Mouse (Mus musculus): Measurements from ENCODE around the gene Lhfp. TPM values are rescaled to one million over a fixed set of nuclear protein-coding genes. Genes with fewer than 3 reads are reported as not detected.
A peak's percentile ranks its signal among the peaks of the same experiment; 100 is the strongest.

Gene Lhfp
- polyA plus RNA-seq, 1 experiment from 2014 or later: 92.7 TPM

- Histone ChIP-seq H3K4me2 (peak within 1 kb of the TSS; percentile 68), H3K4me3 (peak within 1 kb of the TSS; percentile 77), H3K27me3 (0 out of 2 replicates have a peak, but pooled peaks cover 6% of the 10 kb centered on the region), H3K27ac (peak within 1 kb of the TSS; percentile 93), H3K9me3 (replicated peaks) (no peaks in the 10 kb centered on the region), H3K9ac (peak within 1 kb of the TSS; percentile 60), H3K36me3 (peaks cover 21% of the 10 kb centered on the region), H3K4me1 (replicated peaks) (peaks cover 7% of the 10 kb centered on the region)
- ATAC-seq (replicated peaks; ENCODE audit: insufficient number of reproducible peaks, insufficient read depth, low FRiP score, low read depth): peak; percentile 91
- WGBS: 4% methylated on average over 53 of the region's 53 CpGs
These were observed 24.6 kb upstream of the Lhfp start, which contains the start of gene Cog6 for GRCm38 (mm10) chr3:53016436-53017340. Gene Cog6, minus strand, starts transcription at chr3:53017237.

GRCm38 (mm10) chr3:53027333-53027732 lies 14.0 kb upstream of the Lhfp start:
- WGBS: 47% methylated on average over 4 of the region's 4 CpGs
- Histone ChIP-seq H3K4me3 (no peak overlapping the region), H3K27me3 (no peaks in the 10 kb centered on the region), H3K36me3 (no peaks in the 10 kb centered on the region), H3K4me1 (replicated peaks) (peaks cover 1% of the 10 kb centered on the region), H3K4me2 (no peak overlapping the region), H3K27ac (no peak overlapping the region), H3K9ac (no peak overlapping the region), H3K9me3 (replicated peaks) (no peaks in the 10 kb centered on the region)
- ATAC-seq (replicated peaks; ENCODE audit: insufficient number of reproducible peaks, insufficient read depth, low FRiP score, low read depth): no peak

- Histone ChIP-seq H3K4me3 (no peak overlapping the region), H3K36me3 (no peaks in the 10 kb centered on the region), H3K9me3 (replicated peaks) (no peaks in the 10 kb centered on the region), H3K4me1 (replicated peaks) (peaks cover 6% of the 10 kb centered on the region), H3K4me2 (no peak overlapping the region), H3K27me3 (no peaks in the 10 kb centered on the region), H3K27ac (no peak overlapping the region), H3K9ac (no peak overlapping the region)
- 20% methylated on average over 7 of the region's 7 CpGs for WGBS
- no peak for ATAC-seq (replicated peaks; ENCODE audit: insufficient number of reproducible peaks, insufficient read depth, low FRiP score, low read depth)
These were observed 12.3 kb upstream of the Lhfp start for GRCm38 (mm10) chr3:53029046-53029445.

GRCm38 (mm10) chr3:53031586-53031985 lies 9.7 kb upstream of the Lhfp start:
- Histone ChIP-seq H3K4me2 (no peak overlapping the region), H3K4me3 (no peak overlapping the region), H3K36me3 (no peaks in the 10 kb centered on the region), H3K27ac (no peak overlapping the region), H3K9me3 (replicated peaks) (no peaks in the 10 kb centered on the region), H3K9ac (no peak overlapping the region), H3K27me3 (no peaks in the 10 kb centered on the region), H3K4me1 (replicated peaks) (peaks cover 11% of the 10 kb centered on the region)
- ATAC-seq (replicated peaks; ENCODE audit: insufficient number of reproducible peaks, insufficient read depth, low FRiP score, low read depth): no peak
- 47% methylated on average over 6 of the region's 6 CpGs for WGBS

GRCm38 (mm10) chr3:53032432-53032831 lies 8.9 kb upstream of the Lhfp start:
- Histone ChIP-seq H3K27ac (no peak overlapping the region), H3K4me3 (no peak overlapping the region), H3K9me3 (replicated peaks) (no peaks in the 10 kb centered on the region), H3K27me3 (no peaks in the 10 kb centered on the region), H3K36me3 (no peaks in the 10 kb centered on the region), H3K4me2 (no peak overlapping the region), H3K9ac (no peak overlapping the region), H3K4me1 (replicated peaks) (peaks cover 11% of the 10 kb centered on the region)
- 23% methylated on average over 5 of the region's 5 CpGs for WGBS
- no peak for ATAC-seq (replicated peaks; ENCODE audit: insufficient number of reproducible peaks, insufficient read depth, low FRiP score, low read depth)

GRCm38 (mm10) chr3:53033448-53033847 lies 7.9 kb upstream of the Lhfp start:
- Histone ChIP-seq H3K36me3 (no peaks in the 10 kb centered on the region), H3K4me2 (no peak overlapping the region), H3K27ac (no peak overlapping the region), H3K9ac (no peak overlapping the region), H3K4me1 (replicated peaks) (peaks cover 11% of the 10 kb centered on the region), H3K4me3 (no peak overlapping the region), H3K27me3 (no peaks in the 10 kb centered on the region), H3K9me3 (replicated peaks) (no peaks in the 10 kb centered on the region)
- no peak for ATAC-seq (replicated peaks; ENCODE audit: insufficient number of reproducible peaks, insufficient read depth, low FRiP score, low read depth)
- WGBS: 19% methylated on average over 3 of the region's 3 CpGs

- no peak for ATAC-seq (replicated peaks; ENCODE audit: insufficient number of reproducible peaks, insufficient read depth, low FRiP score, low read depth)
- 44% methylated on average over 5 of the region's 5 CpGs for WGBS
- Histone ChIP-seq H3K9ac (no peak overlapping the region), H3K27me3 (no peaks in the 10 kb centered on the region), H3K4me3 (no peak overlapping the region), H3K27ac (no peak overlapping the region), H3K4me2 (no peak overlapping the region), H3K36me3 (no peaks in the 10 kb centered on the region), H3K4me1 (replicated peaks) (peaks cover 22% of the 10 kb centered on the region), H3K9me3 (replicated peaks) (no peaks in the 10 kb centered on the region)
These were observed 5.3 kb upstream of the Lhfp start for GRCm38 (mm10) chr3:53036076-53036475.

GRCm38 (mm10) chr3:53036941-53037340 lies 4.4 kb upstream of the Lhfp start:
- H3K4me2 ChIP-seq: no peak overlapping the region
- no peak overlapping the region for H3K27ac ChIP-seq
- H3K27me3 ChIP-seq: no peaks in the 10 kb centered on the region
- ATAC-seq (replicated peaks; ENCODE audit: insufficient number of reproducible peaks, insufficient read depth, low FRiP score, low read depth): no peak
- H3K4me1 ChIP-seq (replicated peaks): peaks cover 22% of the 10 kb centered on the region
- WGBS: 83% methylated on average over 7 of the region's 7 CpGs
- no peaks in the 10 kb centered on the region for H3K36me3 ChIP-seq
- H3K4me3 ChIP-seq: no peak overlapping the region
- H3K9me3 ChIP-seq (replicated peaks): no peaks in the 10 kb centered on the region
- H3K9ac ChIP-seq: no peak overlapping the region

- H3K9me3 ChIP-seq (replicated peaks): no peaks in the 10 kb centered on the region
- WGBS: 59% methylated on average over 5 of the region's 5 CpGs
- H3K27ac ChIP-seq: no peak overlapping the region
- peaks cover 23% of the 10 kb centered on the region for H3K4me1 ChIP-seq (replicated peaks)
- no peak overlapping the region for H3K4me2 ChIP-seq
- H3K36me3 ChIP-seq: no peaks in the 10 kb centered on the region
- no peak overlapping the region for H3K4me3 ChIP-seq
- H3K9ac ChIP-seq: no peak overlapping the region
- ATAC-seq (replicated peaks; ENCODE audit: insufficient number of reproducible peaks, insufficient read depth, low FRiP score, low read depth): no peak
- H3K27me3 ChIP-seq: no peaks in the 10 kb centered on the region
These were observed 2.4 kb upstream of the Lhfp start for GRCm38 (mm10) chr3:53038913-53039312.

GRCm38 (mm10) chr3:53039746-53040145 lies 1.6 kb upstream of the Lhfp start:
- 67% methylated on average over 8 of the region's 8 CpGs for WGBS
- no peak overlapping the region for H3K4me3 ChIP-seq
- no peaks in the 10 kb centered on the region for H3K27me3 ChIP-seq
- peak overlapping the region; percentile 92; the same call in 1 of the 2 replicates for H3K27ac ChIP-seq
- H3K4me1 ChIP-seq (replicated peaks): peaks cover 29% of the 10 kb centered on the region
- H3K4me2 ChIP-seq: no peak overlapping the region
- H3K36me3 ChIP-seq: no peaks in the 10 kb centered on the region
- ATAC-seq (replicated peaks; ENCODE audit: insufficient number of reproducible peaks, insufficient read depth, low FRiP score, low read depth): no peak
- H3K9ac ChIP-seq: no peak overlapping the region
- H3K9me3 ChIP-seq (replicated peaks): no peaks in the 10 kb centered on the region

- Histone ChIP-seq H3K9ac (peak overlapping the region; percentile 84), H3K9me3 (replicated peaks) (no peaks in the 10 kb centered on the region), H3K36me3 (no peaks in the 10 kb centered on the region), H3K4me1 (replicated peaks) (peaks cover 34% of the 10 kb centered on the region), H3K4me3 (peak overlapping the region; percentile 87), H3K4me2 (peak overlapping the region; percentile 80), H3K27me3 (no peaks in the 10 kb centered on the region), H3K27ac (peak overlapping the region; percentile 92)
- peak; percentile 4; the same call in 1 of the 2 replicates for ATAC-seq (replicated peaks; ENCODE audit: insufficient number of reproducible peaks, insufficient read depth, low FRiP score, low read depth)
- WGBS: 5% methylated on average over 17 of the region's 17 CpGs
These were observed 526 bp upstream of the Lhfp start for GRCm38 (mm10) chr3:53040593-53041410.
